Mouse (Mus musculus) heart, adult 9 months (tissue): Measurements from ENCODE around the gene Trpm3.
A peak's percentile ranks its signal among the peaks of the same experiment; 100 is the strongest.

Experiments used
- DNase-seq, 2 experiments: peaks; one replicate each; pipeline ENCODE4 v3.0.0; 2022; ENCODE audit warnings: low spot score in 2 of 2

The Trpm3 gene

DNA sequence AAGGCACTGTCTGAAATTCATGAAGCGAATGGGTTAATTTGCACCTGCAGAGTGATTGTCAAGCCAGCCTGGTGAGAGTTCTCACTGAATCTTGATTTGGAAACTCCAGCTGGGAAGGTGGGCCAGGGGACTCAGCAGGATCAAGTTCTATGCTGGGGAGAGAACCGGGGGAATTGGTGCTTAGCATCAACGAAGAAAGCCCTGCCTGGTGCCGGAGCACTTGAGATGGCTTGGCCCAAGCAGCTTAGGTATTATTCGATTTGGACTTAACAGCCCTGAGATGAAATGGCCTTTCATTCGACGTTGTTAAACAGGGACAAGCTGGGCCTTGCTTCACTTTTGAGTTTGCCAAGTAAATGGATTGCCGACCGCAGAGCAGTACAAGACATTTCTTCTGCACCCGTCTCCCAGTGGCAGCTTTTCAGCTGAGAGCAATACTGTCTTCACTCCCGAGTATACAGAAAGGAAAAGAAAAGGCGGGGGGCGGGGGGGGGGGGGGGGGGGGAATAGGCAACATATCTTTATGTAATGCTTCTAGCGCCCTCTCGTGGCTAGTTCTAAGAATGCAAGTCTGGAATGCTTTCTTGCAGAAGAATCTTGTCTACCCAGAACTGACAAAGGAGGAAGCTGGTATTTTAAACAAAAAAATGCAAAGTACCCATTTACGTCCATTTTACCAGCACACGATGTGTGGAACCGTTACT, 165.3 kb downstream of the Trpm3 start:
- DNase-seq, result peak; percentile 23 to 58

DNA sequence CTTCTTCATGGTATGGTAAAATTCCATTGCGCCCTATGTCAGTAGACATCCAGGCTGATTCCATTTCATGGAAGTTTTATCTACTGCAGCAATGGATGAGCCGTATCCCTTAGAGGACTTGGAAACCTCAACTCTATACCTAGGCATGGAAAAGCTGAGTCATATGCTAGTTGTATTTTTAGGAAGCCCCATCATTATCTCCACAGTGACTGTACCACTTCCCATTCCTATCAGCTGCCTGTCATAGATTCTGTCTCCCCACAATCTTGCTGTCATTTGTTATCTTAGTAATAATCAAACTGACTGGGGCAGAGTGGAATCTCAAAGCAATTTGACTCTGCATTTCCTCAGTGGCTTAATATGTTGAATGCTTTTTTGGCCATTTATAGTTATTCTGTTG, 169.2 kb downstream of the Trpm3 start:
- DNase-seq, result no peak

DNA sequence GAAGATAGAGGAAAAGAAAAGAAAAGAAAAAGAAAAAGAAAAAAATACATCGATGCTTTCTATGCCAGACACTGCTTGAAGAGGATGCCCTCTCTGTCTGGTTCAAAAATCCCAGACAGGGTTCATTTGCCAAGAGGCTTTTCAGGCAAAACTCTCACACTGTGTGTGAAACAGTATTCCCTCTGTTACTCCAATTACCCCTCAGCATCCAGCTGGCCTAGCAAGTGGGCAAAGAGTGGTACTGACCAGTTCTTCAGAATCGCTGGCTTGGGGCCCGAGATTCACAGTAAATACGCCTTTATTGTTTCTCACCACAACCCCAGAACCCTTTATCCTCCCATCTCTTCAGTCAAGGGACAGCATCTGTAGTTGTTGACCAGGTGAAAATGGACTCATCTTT, 178.5 kb downstream of the Trpm3 start:
- no peak for DNase-seq

DNA sequence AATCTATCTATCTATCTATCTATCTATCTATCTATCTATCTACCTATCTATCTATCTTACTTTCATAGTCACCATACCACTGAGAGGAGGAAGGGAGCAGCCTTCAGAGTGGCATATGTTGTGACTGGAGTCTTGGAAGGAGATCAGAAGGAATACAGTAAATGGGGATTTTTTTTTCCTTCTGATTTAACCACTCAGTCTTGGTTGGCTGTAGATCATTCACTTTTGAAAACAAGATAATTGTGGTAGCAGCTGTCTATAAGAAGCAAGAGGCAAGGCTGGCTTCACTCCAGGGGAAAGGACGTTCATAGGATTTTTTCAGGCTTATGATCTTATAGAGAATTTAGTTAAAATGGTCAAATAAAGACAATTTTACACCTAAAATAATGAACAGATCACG, 188.0 kb downstream of the Trpm3 start:
- DNase-seq, result no peak

DNA sequence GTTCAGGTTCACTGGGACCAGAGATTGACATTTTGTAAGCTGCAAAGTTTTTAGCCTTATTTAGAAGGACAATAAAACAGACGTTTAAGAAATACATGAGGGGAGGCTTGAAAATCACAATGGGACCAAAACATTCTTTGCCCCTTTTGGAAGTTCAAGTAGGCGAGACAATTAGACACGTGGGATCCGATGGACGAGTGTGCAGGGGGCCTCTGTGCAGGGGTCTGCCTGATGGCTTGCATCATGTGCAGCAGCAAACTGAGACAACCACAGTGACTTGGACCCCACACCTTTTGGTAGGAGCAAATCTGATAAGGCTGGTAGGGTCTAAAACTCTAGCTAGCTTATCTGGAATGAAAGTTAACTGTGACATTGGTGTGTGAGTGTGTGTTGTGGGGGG, 188.4 kb downstream of the Trpm3 start:
- no peak for DNase-seq

DNA sequence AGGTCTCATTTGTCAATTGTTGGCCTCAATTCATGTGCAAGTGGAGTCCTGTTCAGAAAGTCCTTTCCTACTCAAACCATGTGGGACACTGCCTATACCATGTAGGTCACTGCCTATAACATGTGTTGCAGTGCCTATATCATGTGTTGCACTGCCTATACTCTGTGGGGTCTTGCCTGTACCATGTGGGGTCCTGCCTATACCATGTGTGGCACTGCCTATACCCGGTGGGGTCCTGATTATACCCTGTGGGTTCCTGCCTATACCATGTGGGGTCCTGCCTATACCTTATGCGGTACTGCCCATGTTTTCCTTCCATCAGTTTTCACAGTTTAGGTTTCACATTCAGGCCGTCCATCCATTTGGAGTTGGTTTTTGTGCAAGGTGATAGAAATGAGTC, 197.4 kb downstream of the Trpm3 start:
- no peak for DNase-seq

DNA sequence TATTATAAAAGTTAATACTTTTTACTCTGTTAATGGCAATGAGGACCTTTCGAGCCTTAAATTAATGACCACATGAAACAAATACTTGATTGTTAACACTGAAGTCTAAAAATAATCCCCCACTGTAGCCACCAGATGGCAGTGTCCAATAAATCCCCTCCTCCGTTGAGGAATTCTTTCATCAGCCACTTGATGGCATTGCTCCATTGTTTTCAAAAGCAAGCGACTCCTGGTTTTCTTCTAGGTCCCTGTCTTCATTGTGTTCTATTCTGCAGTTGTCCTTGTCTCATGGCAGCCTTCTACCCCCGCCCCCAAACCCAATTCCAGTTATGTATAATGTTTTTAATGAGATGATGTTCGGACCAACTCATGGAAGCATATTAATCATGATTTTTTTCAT, 198.6 kb downstream of the Trpm3 start:
- DNase-seq, result peak; percentile 11 to 27

DNA sequence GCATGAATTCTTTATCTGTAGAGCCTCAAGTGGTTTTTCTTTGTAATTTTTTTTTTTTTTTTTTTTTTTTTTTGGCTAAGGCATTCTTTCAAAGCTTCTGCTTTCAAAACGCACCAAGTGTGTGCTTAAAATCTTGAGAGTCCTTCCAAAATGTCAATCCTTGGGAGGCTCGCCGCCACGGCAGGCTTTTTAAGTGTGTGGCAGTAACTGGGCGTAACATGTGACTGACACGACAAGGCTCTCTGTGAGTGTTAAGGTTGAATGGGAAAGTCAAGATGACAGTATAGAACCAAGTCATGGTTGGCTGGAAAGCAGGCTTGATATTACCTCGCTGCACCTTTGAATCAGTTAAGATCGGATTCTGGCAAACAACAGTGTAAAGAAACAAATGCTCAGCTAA, 200.1 kb downstream of the Trpm3 start:
- no peak for DNase-seq

DNA sequence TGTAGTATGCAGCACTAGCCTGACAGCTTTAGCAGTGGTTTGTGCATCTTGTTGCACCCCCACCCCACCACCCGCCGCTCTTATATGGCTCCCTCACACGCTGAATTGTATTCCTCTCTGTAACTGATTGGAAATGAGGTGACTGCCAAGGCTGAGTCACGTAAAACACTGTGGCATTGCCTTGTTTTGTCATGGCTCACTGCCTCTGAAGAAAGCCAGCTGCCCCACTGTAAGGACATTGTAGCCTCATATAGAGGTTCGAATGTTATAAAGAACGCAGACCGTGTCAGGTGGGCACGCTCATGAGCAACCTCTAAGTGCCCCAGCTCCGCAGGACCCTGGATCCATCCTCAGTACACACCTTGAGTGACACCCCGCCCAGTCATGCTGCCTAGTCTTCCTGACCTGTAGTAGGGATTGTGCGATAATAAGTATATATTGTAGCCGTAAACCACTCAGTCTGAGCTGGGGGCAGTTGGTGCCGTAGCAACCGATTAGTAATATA, 215.2 kb downstream of the Trpm3 start:
- no peak for DNase-seq

DNA sequence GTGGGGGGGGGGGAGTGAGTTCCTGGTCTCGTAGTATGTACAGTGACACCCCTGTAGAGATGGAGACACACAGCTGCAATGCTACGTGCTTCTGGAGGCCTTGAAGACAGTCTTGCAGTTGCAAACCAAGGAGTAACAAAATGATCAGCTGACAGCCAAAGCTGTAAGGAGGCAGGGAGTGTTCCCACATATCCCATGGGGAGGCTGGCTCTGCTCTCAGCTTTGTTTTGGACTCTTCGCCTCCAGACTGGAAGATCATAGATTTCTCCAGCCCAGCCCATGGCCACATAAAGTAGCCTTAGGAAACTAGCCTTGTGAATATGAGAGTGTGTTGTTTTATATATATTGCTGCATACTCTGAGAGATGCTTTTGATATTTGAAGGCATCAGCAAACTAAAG, 248.0 kb downstream of the Trpm3 start:
- DNase-seq, result no peak

DNA sequence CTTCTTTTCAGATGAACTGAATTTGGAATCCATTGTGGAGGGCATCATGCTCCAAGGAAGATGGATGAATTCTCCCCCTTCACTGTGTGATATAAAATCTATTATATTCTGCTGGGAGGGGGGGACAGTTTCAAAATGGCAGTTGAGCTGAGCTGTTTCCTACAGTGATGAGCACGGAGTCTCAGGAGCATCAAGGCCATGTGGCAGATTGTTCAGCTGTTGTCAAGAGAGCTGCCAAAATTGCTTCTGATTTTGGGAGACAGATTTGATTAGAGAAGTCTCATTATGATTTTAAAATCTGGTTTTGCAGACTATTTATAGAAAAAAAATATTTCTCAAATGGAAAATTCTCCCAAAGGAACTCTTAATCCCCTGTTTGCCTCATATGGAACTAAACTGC, 255.9 kb downstream of the Trpm3 start:
- no peak for DNase-seq

DNA sequence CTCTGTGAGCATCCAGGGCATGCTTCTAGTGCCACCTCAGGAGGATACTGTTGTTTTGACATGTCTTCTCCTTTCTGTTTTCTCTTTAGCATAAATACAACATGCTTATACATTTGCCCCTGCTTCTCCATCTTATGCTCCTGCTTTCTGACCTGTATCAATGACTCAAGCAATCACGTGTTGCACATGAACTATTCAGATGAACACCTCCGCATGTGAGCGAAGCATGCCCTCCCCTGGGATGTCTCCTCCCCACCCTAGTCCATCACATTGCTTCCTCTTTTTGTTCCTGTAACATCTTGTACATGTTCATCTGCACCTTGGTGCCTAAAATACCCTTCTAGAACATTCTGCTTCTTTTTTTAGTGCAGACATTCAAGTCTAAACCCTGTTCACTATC, 265.2 kb downstream of the Trpm3 start:
- DNase-seq, result no peak

DNA sequence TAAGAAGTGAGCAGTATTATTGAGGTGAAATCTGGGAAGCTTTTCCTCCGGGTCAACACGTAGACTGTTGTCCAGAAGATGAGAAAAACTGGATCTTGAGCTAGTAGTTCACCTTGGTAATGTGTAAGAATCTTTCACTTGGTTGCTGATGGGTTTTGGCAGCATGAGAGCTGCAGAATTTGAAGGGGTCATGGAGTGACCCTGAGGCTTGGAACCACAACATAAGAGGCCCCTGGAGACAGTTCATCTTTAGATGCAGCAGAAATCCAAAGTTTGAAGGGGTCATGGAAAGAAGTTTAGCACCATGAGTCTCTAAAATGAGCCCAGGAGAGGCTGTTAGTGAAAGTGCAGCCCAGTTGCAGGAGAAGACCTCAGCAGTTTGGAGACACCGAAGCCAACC, 279.4 kb downstream of the Trpm3 start:
- no peak for DNase-seq

DNA sequence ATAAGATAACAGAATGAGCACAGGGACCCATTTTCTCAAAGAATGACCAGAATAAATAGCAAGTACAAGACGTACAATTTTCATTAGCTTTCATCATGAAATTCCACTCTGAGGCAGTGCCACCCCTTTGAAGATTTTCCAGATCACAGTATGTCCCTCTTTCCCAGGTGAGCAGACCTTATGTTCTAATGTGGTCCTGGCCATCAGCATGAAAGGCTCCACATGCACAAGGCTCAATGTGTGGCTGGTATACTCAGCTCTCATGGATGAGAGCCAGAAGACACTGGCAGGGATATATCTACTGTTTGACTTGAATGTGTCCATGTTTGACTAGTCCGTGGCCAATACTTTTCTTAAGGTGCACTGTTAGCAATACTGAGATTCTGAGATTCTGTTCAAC, 298.4 kb downstream of the Trpm3 start:
- DNase-seq, result no peak

DNA sequence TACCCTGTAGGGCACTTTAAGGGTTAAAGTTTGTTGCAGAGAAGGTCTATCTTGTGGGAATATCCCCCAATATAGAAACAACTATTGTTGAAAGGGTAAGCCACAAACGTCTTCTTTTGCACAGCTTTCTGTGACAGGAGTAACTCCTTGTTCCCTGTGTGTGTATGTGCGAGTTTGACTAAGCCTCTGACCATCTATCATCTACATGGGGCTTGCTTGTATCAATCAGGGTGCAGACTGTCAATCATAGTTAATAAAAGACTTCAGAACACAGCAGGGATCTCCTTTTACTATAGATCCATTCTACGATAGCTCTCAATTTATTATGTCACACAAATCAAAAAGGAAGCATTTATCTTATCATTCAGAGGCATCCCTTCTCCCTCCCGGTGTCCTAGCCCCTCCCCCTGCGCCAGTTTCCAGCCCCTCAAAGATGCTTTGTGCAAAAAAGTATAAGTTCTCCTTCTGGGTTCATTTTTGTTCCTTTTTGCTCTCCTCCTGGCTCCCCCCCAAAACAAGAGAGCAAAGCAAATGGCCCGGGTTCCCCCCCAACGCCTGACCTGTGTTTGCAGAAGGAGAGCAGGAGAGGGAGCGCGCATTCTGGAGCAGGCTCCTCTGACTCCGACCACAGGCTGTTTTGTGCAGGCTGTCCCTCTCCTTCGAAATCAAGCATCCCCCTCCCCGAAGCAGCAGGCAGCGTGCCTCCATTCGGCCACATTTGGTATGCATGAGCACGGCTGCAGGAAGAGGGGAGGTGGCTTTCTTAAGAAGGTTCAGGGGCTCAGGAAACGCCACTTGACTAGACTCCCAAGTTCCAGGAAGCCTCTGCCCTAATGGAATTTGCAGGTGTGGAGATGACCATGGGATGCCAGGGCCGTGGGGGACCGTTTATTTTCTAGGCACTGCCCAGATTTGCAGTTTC, 308.8 kb downstream of the Trpm3 start:
- peak in 1 of 2 experiments; percentile 24 for DNase-seq

DNA sequence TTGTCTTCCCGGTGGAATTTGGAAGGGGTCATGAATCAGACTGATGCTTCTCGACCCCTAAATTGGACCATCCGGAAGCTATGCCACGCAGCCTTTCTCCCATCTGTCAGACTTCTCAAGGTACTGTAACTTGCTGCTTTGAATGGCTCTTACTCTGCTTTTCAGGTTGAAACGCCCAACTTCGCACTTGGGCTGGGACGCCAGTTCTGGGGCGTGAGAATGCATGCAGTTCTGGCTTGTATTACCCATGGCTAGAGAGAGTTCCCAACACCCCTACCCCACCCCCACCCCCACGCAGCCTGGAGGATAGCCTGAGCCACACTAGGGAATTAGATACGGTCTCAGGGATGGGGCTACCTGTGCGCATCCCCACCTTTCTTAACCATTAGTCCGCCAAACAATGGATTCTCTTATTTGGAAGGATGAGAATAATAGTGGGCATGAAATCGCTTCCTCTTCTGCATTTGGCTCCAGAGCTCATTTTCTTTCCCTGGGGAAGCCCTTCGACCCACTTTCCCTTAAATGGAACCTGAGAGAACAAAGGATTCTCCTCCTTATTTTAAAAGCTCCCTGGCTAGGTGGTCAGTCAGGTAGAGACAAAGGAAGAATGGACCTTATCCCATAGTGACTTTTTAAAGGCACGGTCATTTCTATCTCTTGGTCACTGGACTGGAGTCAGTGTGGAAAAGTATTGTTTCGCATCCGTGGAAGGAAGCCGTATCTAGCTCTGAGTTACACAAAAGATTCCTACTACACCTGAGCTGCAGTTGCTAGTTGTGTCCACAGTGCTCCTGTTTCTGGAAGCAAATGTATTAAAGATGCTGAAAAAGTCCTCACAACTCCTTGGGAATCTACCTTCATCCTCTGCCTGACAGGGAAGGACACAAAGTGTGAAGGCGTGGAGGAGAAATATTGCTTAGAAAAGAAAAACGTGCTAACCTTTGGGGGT, 309.8 kb downstream of the Trpm3 start:
- no peak for DNase-seq

DNA sequence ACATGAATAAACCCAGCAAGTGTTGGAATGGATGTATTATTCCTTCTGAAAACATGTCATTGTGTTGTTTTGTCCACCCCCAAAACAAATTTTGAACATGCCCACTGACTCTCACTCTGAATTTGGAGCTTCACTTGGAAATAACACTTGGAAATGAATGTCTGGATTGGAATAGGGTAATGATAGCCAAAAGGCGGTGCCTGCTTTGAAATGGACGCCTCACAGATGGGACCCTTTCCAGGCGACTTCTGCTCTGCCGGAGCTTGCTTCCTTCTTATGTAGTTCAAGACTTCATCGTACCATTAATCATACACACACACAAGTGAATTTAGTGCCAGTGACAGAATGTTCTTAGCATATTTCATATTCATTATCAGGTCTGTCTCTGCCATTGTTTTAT, 312.4 kb downstream of the Trpm3 start:
- no peak for DNase-seq

DNA sequence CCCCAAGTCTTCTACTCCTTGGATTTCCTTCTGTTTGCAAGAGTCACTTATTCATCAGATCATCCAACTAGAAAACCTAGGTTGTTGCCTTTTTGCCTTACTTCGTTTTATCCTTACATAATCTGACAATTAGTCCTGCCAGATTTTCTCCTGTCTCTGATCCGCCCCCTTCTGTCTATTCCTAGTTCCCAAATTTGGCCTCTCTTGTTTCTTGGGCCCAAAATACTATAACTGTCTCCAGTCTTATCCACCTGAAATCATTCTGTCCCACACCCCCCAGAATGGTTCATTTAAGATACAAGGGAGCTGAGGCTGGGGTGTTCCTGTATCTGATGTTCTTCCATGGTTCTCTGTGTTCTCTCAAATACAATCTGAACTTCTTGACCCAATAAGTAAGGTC, 318.1 kb downstream of the Trpm3 start:
- no peak for DNase-seq

DNA sequence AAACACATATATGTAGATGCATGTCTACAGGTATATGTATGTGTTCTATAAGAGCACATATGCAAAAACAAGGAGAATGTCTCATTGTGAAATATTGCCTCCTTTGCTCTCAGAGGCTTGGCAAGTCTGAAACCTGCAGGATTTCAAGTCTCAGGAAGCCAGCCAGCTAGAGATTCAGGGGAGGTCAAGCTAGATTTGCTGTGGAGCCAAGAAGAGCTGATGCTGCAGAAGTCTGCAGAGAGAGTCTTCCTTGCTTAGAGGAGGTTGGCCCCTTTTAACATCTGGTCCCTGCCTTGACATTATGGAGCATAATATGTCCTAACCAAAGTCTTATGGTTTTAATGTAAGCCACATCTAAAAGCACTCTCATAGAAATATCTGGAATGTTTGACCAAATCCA, 323.2 kb downstream of the Trpm3 start:
- DNase-seq, result no peak

DNA sequence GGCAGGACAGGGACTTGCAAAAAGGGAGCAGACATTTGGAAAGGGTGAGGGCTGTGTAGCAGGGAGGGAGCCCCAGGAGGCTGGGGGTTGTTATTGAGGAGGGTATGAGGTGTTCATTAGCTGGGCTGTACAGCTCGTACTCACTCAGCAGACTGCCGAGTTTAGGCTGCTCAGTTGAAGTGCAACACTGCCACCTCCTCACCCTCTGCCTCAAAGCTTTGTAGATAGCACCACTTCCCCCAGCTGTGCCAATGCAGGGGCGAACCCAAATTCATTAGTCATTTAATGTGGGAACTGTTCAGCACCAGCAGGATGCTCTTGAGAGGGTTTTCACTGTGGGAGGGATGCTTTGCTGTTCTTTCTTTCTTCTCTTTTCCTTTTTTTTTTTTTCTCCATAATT, 324.7 kb downstream of the Trpm3 start:
- no peak for DNase-seq

DNA sequence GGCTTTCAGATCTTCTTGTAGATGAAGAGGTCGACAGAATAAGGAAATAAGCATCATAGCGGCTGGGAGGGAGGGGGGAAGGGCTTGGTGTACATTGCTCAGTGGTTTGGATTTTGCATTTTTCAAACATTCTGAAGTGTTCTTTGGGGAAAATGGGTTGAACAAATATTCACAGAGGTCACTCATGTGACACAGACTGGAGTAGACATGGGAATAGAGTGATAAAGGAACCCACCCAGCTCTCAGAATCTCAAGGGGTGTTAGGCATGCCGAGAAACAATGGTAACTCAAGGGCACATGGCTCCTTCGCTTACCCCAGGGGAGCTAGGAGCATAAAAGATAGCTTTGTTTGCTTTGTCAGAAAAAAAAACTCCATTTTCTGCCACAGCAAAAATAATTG, 330.8 kb downstream of the Trpm3 start:
- no peak for DNase-seq
